Mouse (Mus musculus) inflammation-experienced regulatory T-cells (primary cell): Measurements from ENCODE around the gene Gm14412. TPM values are rescaled to one million over a fixed set of nuclear protein-coding genes. Genes with fewer than 3 reads are reported as not detected.

Experiments
- polyA plus RNA-seq, 2 experiments: library from polyadenylated mRNA; unstranded; fragments of 100-300 nt; shearing (Covaris generic); gene quantifications; one replicate each; pipeline ENCODE4 v1.2.1; 2017

Gm14412 gene
- not detected for polyA plus RNA-seq

GRCm38 (mm10) chr2:177324257-177324733, at the start of gene Gm14412:
Gene Gm14412, minus strand, starts transcription at chr2:177324307.

DNA sequence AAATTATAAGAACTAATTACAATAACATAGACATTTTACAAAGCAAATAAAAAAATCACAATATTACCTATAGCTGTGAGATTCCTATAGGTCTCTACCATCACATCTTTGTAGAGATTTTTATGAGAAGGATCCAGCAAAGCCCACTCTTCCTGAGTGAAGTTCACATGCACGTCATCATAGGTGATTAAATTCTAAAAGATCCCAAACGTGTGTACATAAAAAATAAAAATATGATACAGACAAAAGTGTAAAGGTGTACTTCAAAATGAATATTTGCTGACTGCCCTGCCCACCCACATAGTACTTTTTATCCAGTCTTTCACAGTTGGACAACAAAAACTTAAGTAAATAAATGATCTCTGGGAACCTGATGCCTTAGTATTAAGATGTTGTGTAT, 57.2 kb downstream of the Gm14412 start, which contains the start of gene Gm14409:
TSS of gene Gm14409 (minus strand) at position 101 of the 400 bp plus-strand sequence.

Other genes with a start within 250 kb of the Gm14412 start
- under 1 TPM in 1 of 2 experiments, not detected in 1; 0.61 TPM for gene Gm14401, start 250.0 kb downstream of the Gm14412 start, polyA plus RNA-seq
- 1 to 10 TPM; 4.5 to 7.8 TPM for gene Gm14410, start 117.9 kb downstream of the Gm14412 start, polyA plus RNA-seq
- not detected for gene Gm14409, start 57.3 kb downstream of the Gm14412 start, polyA plus RNA-seq
- 1 to 10 TPM in 1 of 2 experiments, under 1 TPM in 1; 0.69 to 2.0 TPM for gene Gm14418, start 74.0 kb upstream of the Gm14412 start, polyA plus RNA-seq
- gene Zfp970, start 140.4 kb upstream of the Gm14412 start, polyA plus RNA-seq = 1 to 10 TPM; 5.9 to 9.4 TPM
- gene Gm14403, start 173.9 kb upstream of the Gm14412 start, polyA plus RNA-seq = under 1 TPM in 1 of 2 experiments, not detected in 1; 0.24 TPM